Mouse (Mus musculus) hindbrain, embryonic 16.5 days (tissue): ENCODE results near the gene Pde4c. TPM values are rescaled to one million over a fixed set of nuclear protein-coding genes. Genes with fewer than 3 reads are reported as not detected.

Experiments
- ATAC-seq: fragments of 200-750 bp; cut with Nextera tagmentation; 2 replicates; pipeline ENCODE4 v1.8.0; 2017; ENCODE audit warnings: moderate TSS enrichment, moderate library complexity
- H3K27ac ChIP-seq: fragments of 300-500 bp; sonication (generic); 2 replicates; pipeline ENCODE4 v1.5.1; 2014; ENCODE audit warnings: low read depth, mild to moderate bottlenecking, control low read depth, low read length, moderate library complexity
- H3K27me3 ChIP-seq: fragments of 300-500 bp; sonication (generic); replicated peaks from 2 replicates; pipeline ENCODE4 v1.6.1; 2014; ENCODE audit warnings: low read length; ENCODE audit not compliant: control insufficient read depth, insufficient read depth
- H3K36me3 ChIP-seq: fragments of 300-500 bp; sonication (generic); 2 replicates; pipeline ENCODE4 v1.6.1; 2014; ENCODE audit warnings: mild to moderate bottlenecking, low read length, moderate library complexity, mixed read lengths; ENCODE audit not compliant: control insufficient read depth, insufficient read depth
- H3K4me1 ChIP-seq: fragments of 300-500 bp; sonication (generic); 2 replicates; pipeline ENCODE4 v1.6.1; 2014; ENCODE audit warnings: low read depth, low read length; ENCODE audit not compliant: control insufficient read depth, insufficient read depth
- H3K4me2 ChIP-seq: fragments of 300-500 bp; sonication (generic); 2 replicates; pipeline ENCODE4 v1.6.1; 2014; ENCODE audit warnings: mild to moderate bottlenecking, low read length, control low read depth, moderate library complexity
- H3K4me3 ChIP-seq: fragments of 300-500 bp; sonication (generic); 2 replicates; pipeline ENCODE4 v1.5.1; 2014; ENCODE audit warnings: mild to moderate bottlenecking, low read length, control low read depth, moderate library complexity
- H3K9ac ChIP-seq: fragments of 300-500 bp; sonication (generic); 2 replicates; pipeline ENCODE4 v1.6.1; 2014; ENCODE audit warnings: low read depth, mild to moderate bottlenecking, control low read depth, low read length, moderate library complexity
- H3K9me3 ChIP-seq: fragments of 300-500 bp; sonication (generic); 2 replicates; pipeline ENCODE4 v1.6.1; 2014; ENCODE audit warnings: mild to moderate bottlenecking, low read length, moderate library complexity; ENCODE audit not compliant: control insufficient read depth
- WGBS: fragments of 180-500 bp; shearing (Covaris S2); extraction: QIAGEN DNeasy Blood & Tissue Kit; methylation state at CpG from one replicate; pipeline ENCODE4 v1.1.7; 2014; 5-methylcytosine and 5-hydroxymethylcytosine counted together
- polyA plus RNA-seq: library from polyadenylated mRNA; unstranded; fragments of >200 nt; fragmentation: Nextera tagmentation; extraction: Ambion mirVana; gene quantifications from 2 replicates; pipeline ENCODE4 v1.2.1, GENCODE M21; 2015

The Pde4c gene
- 0.19 and 0.42 TPM in 2 replicates for polyA plus RNA-seq

DNA sequence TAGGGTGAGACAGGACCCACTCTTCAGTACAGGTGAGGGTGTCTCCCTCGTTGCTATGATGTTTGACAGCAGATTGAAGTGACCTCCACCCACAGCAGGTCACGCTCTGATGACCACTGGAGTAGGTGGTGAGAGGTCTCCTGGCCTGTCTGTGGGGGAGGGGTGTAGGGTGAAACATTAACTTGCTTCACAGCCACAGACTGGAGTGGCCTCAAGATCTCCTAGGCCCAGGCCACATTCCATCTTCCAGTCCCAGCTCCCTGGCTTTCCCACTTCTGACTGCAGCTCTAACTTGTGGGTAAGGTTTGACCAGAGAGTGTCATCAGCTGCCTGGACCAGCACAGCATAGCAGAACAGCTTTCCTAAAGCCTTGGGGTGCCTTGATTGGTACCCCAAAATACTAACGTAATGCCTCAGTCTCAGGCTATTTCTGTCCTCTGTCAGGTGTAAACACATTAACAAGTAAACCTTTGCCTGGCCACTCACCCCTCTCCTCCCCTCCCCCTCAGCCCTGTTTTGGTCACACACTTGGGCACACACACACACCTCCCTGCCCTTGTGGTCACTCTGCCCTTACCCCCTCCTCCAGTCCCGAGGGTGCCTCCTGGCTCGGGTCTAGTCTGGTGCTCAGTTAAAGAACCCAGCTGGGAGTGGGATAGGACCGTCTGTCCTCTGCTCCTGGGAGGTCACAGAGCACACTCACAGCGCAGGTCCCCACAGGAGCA is at the start of gene Pde4c:
Gene Pde4c, plus strand, starts transcription at position 235 of the 725 bp plus-strand sequence.
- Histone ChIP-seq H3K27ac (no peak within 1 kb of the TSS), H3K9me3 (no peaks in the 10 kb centered on the region), H3K4me2 (no peak within 1 kb of the TSS), H3K36me3 (no peaks in the 10 kb centered on the region), H3K4me1 (no peaks in the 10 kb centered on the region), H3K9ac (no peak within 1 kb of the TSS), H3K27me3 (peaks cover 3% of the 10 kb centered on the region), H3K4me3 (no peak within 1 kb of the TSS)
- WGBS, result 62% methylated on average over 7 of the region's 7 CpGs
- no peak for ATAC-seq

DNA sequence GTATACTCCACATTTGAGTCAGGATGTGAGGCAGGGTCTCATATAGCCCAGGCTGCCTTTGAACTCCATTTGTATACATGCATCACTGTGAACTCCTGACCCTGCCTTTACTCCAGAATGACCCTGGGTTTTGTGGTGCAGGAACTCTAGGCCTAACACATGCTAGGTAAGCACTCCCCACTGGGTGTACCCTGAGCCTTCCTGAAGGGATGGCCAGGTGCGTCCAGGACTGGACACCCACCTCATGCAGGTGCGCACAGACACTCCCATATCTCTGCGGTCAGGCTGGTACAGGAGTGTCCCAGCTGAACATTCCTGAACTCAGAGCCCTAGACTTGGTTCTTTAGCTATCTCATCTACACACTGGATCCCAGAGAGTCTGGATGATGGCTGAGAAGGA is 49.4 kb upstream of the Pde4c start:
- Histone ChIP-seq H3K4me2 (peak overlapping the region; percentile 85), H3K4me3 (peak overlapping the region; percentile 71), H3K4me1 (peaks cover 12% of the 10 kb centered on the region), H3K9ac (peak overlapping the region; percentile 76), H3K27me3 (no peaks in the 10 kb centered on the region), H3K36me3 (no peaks in the 10 kb centered on the region; the same call in 1 of the 2 replicates), H3K27ac (peak overlapping the region; percentile 96), H3K9me3 (no peaks in the 10 kb centered on the region)
- no peak for ATAC-seq
- 96% methylated on average over 3 of the region's 3 CpGs for WGBS

DNA sequence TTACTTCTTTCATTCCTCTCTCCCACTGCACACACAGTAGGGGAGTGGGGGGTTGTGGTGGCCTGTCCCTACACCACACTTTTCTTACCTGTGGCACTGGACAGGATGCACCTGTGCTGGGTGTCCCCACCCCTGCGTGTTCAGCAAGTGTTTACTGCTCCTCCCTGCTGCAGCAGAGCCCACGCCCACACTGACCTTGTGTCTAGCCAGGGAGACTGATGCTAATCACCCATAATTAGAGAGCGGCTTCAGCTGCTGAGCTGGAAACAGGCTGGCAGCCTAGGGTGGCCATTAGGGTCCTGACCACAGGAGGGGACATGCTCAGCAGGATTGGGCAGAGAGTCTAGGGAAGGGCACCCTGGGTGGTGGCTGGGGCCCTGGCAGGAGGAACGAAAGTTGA is 48.8 kb upstream of the Pde4c start:
- Histone ChIP-seq H3K9me3 (no peaks in the 10 kb centered on the region), H3K4me2 (peak overlapping the region; percentile 85), H3K4me1 (peaks cover 12% of the 10 kb centered on the region), H3K36me3 (no peaks in the 10 kb centered on the region; the same call in 1 of the 2 replicates), H3K27ac (peak overlapping the region; percentile 12; the same call in 1 of the 2 replicates), H3K9ac (no peak overlapping the region; the same call in 1 of the 2 replicates), H3K4me3 (no peak overlapping the region), H3K27me3 (no peaks in the 10 kb centered on the region)
- 94% methylated on average over 4 of the region's 4 CpGs for WGBS
- no peak for ATAC-seq

DNA sequence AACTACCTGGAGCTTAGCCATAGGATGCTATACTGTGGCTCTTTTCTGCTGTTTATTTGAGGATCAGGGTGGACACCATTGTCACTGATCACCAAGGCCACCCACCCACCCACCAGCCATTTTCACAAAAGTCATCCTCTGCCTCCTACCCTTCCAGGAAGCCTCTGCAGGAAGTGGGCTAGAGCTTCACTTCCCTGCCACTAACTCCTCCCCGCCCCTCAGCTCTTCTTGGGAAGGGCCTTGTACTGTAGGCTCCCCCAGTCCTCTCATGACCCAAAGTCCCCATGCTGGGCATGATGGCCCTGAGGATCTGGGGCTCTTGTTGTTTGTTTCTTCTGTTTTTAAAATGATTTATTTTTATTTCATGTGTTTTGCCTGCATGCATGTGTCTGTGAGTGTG is 48.2 kb upstream of the Pde4c start:
- peaks cover 12% of the 10 kb centered on the region for H3K4me1 ChIP-seq
- H3K9ac ChIP-seq, result no peak overlapping the region
- no peak overlapping the region for H3K4me2 ChIP-seq
- 100% methylated on average over 1 of the region's 1 CpGs for WGBS
- no peak for ATAC-seq
- H3K27ac ChIP-seq, result no peak overlapping the region
- H3K4me3 ChIP-seq, result no peak overlapping the region
- H3K27me3 ChIP-seq, result no peaks in the 10 kb centered on the region
- H3K9me3 ChIP-seq, result no peaks in the 10 kb centered on the region
- no peaks in the 10 kb centered on the region; the same call in 1 of the 2 replicates for H3K36me3 ChIP-seq

DNA sequence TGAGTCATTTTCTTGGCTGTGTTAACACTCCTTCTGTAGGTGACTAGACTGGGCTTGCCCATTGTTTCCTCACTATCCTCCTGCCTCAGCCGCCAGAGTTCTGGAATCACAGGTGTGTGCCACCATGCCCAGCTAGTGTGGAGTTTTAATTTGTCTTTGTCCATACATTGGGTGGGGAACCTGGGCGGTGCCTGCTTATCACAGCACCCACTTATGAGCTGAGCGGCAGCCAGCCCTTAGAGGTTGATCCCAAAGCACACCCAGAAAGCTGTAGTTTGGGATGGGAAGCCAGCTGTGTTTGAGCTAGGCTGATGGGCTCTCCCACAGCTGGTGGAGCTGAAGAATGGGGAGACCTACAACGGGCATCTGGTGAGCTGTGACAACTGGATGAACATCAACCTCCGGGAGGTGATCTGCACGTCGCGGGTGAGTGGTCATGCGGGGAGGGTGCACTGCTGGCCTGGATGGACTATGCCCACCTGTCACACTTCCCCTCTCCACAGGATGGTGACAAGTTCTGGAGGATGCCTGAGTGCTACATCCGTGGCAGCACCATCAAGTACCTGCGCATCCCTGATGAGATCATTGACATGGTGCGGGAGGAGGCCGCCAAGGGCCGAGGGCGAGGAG is 46.0 kb upstream of the Pde4c start:
- Histone ChIP-seq H3K9me3 (no peaks in the 10 kb centered on the region), H3K9ac (0 out of 2 replicates have a peak overlapping the region, but pooled peaks have one; percentile 3), H3K36me3 (no peaks in the 10 kb centered on the region; the same call in 1 of the 2 replicates), H3K4me1 (peaks cover 12% of the 10 kb centered on the region), H3K27ac (no peak overlapping the region), H3K4me2 (no peak overlapping the region), H3K4me3 (no peak overlapping the region), H3K27me3 (no peaks in the 10 kb centered on the region)
- WGBS, result 93% methylated on average over 15 of the region's 15 CpGs
- no peak for ATAC-seq

DNA sequence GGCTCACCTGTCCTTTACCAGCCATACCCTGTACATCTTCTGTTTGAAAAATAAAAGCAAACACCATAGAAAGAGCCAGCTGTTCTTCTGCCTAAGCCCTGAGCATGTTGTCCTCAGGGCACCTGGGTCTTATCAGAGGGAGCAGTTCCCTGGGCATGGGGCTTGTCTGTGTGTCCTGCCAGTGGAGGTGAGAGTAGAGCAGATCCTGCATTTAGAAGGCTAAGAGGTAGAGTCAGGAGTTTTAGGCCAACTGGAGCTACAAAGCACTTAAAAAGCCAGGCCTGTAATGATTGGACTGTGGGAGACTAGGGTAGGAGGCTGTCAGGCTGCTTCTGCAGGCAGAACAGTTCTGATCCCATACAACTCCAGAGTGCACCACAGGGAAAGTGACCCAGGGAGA is 44.8 kb upstream of the Pde4c start:
- Histone ChIP-seq H3K4me3 (no peak overlapping the region), H3K4me1 (peaks cover 12% of the 10 kb centered on the region), H3K4me2 (no peak overlapping the region), H3K27ac (no peak overlapping the region), H3K27me3 (no peaks in the 10 kb centered on the region), H3K36me3 (no peaks in the 10 kb centered on the region; the same call in 1 of the 2 replicates), H3K9ac (no peak overlapping the region), H3K9me3 (no peaks in the 10 kb centered on the region)
- ATAC-seq, result no peak

DNA sequence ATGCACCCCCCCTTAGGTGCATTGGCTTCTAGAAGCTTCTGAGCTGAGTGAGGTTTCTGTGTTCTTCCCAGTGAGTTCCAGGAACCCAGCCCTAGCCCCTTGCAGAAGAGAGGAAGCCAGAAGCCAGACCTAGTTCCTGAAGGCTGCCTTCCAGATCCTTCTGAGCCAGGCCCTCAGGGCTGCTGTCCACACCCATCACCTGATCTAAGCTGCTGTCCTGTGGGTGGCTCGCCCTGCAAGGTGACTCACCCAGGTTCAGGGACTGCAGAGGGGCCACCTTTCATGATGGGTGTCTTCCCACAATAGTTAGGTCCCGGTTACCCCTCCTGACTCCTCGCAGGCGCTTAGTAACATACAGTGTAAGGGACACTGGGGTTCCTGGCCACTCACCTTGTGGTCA is 44.1 kb upstream of the Pde4c start:
- Histone ChIP-seq H3K27ac (no peak overlapping the region), H3K27me3 (no peaks in the 10 kb centered on the region), H3K9me3 (no peaks in the 10 kb centered on the region), H3K4me1 (peaks cover 8% of the 10 kb centered on the region), H3K4me2 (no peak overlapping the region), H3K36me3 (no peaks in the 10 kb centered on the region; the same call in 1 of the 2 replicates), H3K9ac (no peak overlapping the region), H3K4me3 (no peak overlapping the region)
- 95% methylated on average over 4 of the region's 4 CpGs for WGBS
- ATAC-seq, result no peak

DNA sequence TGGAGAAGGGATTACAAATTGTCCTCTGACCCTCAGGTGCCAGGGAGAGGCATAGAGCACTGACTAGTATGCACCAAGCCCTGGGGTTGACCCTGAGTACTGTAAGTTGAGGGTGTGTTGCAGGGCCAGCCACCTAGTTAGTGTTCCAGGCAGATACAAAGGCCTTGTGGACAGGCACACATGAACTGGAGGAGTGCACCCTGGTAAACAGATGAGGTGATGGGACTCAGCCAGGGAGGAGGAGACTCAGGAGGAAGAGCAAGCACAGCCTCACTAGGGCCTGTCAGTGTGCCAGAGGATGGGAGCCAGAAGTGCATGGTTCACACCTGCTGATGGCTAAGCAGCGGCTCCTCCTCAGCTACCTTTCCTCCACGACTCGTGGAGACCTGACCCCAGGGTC is 43.5 kb upstream of the Pde4c start:
- WGBS, result 91% methylated on average over 3 of the region's 3 CpGs
- Histone ChIP-seq H3K4me3 (no peak overlapping the region), H3K9me3 (no peaks in the 10 kb centered on the region), H3K4me2 (no peak overlapping the region), H3K4me1 (peaks cover 5% of the 10 kb centered on the region), H3K36me3 (no peaks in the 10 kb centered on the region; the same call in 1 of the 2 replicates), H3K27ac (no peak overlapping the region), H3K9ac (no peak overlapping the region), H3K27me3 (no peaks in the 10 kb centered on the region)
- no peak for ATAC-seq

DNA sequence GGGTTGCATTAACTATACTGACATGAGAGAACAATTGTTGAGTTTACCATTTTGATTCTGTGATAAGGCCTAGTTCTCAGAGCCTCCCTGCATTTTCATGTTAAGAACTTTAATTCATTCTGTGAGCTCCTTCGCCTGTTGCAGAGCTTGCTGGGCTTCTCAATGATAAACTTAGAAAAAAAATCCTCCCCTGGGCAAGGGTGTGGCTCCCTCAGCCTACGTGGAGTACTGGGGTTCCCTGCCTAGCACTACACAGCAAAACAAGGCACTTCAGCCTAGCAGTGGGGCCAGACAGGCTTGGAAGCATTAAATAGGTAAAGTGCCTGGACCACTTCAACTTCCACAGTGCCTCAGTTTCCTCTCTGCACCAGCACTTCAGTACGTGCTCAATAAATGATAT is 42.1 kb upstream of the Pde4c start:
- Histone ChIP-seq H3K4me1 (peaks cover 5% of the 10 kb centered on the region), H3K27ac (no peak overlapping the region), H3K4me3 (no peak overlapping the region), H3K9me3 (no peaks in the 10 kb centered on the region), H3K4me2 (no peak overlapping the region), H3K9ac (no peak overlapping the region), H3K27me3 (no peaks in the 10 kb centered on the region), H3K36me3 (no peaks in the 10 kb centered on the region; the same call in 1 of the 2 replicates)
- 79% methylated on average over 3 of the region's 3 CpGs for WGBS
- ATAC-seq, result no peak
